Mouse (Mus musculus): ENCODE measurements at regions not wholly inside any gene's neighbourhood (a gene's known extent, or its start where the extent isn't known, plus 50 kb on each side); places are given as distances from the start of the nearest gene placed in this dataset. TPM values are rescaled to one million over a fixed set of nuclear protein-coding genes. Genes with fewer than 3 reads are reported as not detected.
A peak's percentile ranks its signal among the peaks of the same experiment; 100 is the strongest.

- 39% methylated on average over 3 of the region's 3 CpGs for WGBS
- Histone ChIP-seq H3K4me2 (no peak overlapping the region), H3K9me3 (ENCODE audit: control insufficient read depth, low read length) (no peaks in the 10 kb centered on the region; the same call in 1 of the 2 replicates), H3K36me3 (ENCODE audit: control insufficient read depth, insufficient read depth, low read length) (no peaks in the 10 kb centered on the region), H3K27ac (ENCODE audit: low read depth, low read length) (no peak overlapping the region), H3K4me1 (ENCODE audit: control insufficient read depth, insufficient read depth, low read length) (peaks cover 4% of the 10 kb centered on the region; the same call in 1 of the 2 replicates), H3K27me3 (ENCODE audit: control insufficient read depth, insufficient read depth, low read length) (no peaks in the 10 kb centered on the region), H3K9ac (ENCODE audit: low read length) (no peak overlapping the region), H3K4me3 (ENCODE audit: low read depth, low read length) (no peak overlapping the region)
- peak; percentile 87 for DNase-seq (ENCODE audit: low spot score, missing footprints)
- peak; percentile 45; the same call in 1 of the 2 replicates for ATAC-seq (ENCODE audit: low FRiP score)
Measured at GRCm38 (mm10) chr4:30675911-30676310, 1288.0 kb upstream of the Map3k7 start.

DNA sequence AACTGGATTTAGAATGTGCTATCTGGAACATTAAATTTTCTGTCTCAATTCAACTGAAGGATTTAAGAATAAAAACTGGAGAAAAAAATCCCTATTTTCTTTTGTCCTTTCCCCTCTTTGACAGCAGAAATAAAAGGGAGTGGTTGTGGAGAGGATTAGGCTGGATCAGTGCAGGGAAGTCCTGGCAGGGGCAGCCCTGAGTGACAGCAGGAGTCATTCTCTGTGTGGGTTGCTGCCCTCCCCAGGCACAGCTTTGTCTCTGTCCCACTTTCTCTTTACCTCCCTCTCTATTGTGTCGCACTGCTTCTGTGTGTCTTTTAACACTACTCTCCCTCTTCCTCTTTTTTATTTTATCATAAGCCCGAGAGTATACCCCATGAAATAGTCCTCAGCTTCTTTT lies 1286.8 kb upstream of the Map3k7 start:
- Histone ChIP-seq H3K36me3 (ENCODE audit: control insufficient read depth, insufficient read depth, low read length) (no peaks in the 10 kb centered on the region), H3K27me3 (ENCODE audit: control insufficient read depth, insufficient read depth, low read length) (no peaks in the 10 kb centered on the region), H3K27ac (ENCODE audit: low read depth, low read length) (peak overlapping the region; percentile 35; the same call in 1 of the 2 replicates), H3K4me1 (ENCODE audit: control insufficient read depth, insufficient read depth, low read length) (peaks cover 4% of the 10 kb centered on the region; the same call in 1 of the 2 replicates), H3K9me3 (ENCODE audit: control insufficient read depth, low read length) (no peaks in the 10 kb centered on the region; the same call in 1 of the 2 replicates), H3K9ac (ENCODE audit: low read length) (no peak overlapping the region), H3K4me2 (no peak overlapping the region), H3K4me3 (ENCODE audit: low read depth, low read length) (no peak overlapping the region)
- 13% methylated on average over 2 of the region's 2 CpGs for WGBS
- peak; percentile 88 for DNase-seq (ENCODE audit: low spot score, missing footprints)
- ATAC-seq (ENCODE audit: low FRiP score): peak; percentile 95

DNA sequence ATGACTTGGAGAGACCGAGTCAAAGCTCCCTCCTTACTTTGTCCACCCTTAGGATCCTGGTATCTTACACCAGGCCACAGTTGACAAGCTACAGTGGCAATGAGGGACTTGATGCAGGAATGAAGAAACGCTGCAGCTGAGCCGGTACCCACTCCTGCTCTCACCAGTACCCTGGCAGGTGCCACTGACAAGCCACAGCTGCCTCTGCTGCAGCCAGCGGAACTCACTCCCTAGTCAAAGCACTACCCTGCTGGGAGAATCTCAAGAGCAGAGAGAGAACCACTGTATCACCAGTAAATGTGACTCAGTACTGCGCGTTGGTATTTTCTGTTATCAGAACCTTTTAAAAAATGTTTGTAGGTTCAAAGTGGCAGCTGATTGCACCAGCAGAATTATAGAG lies 1281.5 kb upstream of the Map3k7 start:
- Histone ChIP-seq H3K9me3 (ENCODE audit: control insufficient read depth, low read length) (no peaks in the 10 kb centered on the region; the same call in 1 of the 2 replicates), H3K4me3 (ENCODE audit: low read depth, low read length) (no peak overlapping the region), H3K4me1 (ENCODE audit: control insufficient read depth, insufficient read depth, low read length) (no peaks in the 10 kb centered on the region), H3K9ac (ENCODE audit: low read length) (no peak overlapping the region), H3K27me3 (ENCODE audit: control insufficient read depth, insufficient read depth, low read length) (no peaks in the 10 kb centered on the region), H3K27ac (ENCODE audit: low read depth, low read length) (no peak overlapping the region), H3K36me3 (ENCODE audit: control insufficient read depth, insufficient read depth, low read length) (no peaks in the 10 kb centered on the region), H3K4me2 (no peak overlapping the region)
- ATAC-seq (ENCODE audit: low FRiP score) (no peak), DNase-seq (ENCODE audit: low spot score, missing footprints) (no peak)
- WGBS: 83% methylated on average over 6 of the region's 6 CpGs

- Histone ChIP-seq H3K9ac (ENCODE audit: low read length) (no peak overlapping the region), H3K4me2 (no peak overlapping the region), H3K36me3 (ENCODE audit: control insufficient read depth, insufficient read depth, low read length) (no peaks in the 10 kb centered on the region), H3K27me3 (ENCODE audit: control insufficient read depth, insufficient read depth, low read length) (no peaks in the 10 kb centered on the region), H3K9me3 (ENCODE audit: control insufficient read depth, low read length) (no peaks in the 10 kb centered on the region), H3K4me1 (ENCODE audit: control insufficient read depth, insufficient read depth, low read length) (no peaks in the 10 kb centered on the region), H3K27ac (ENCODE audit: low read depth, low read length) (no peak overlapping the region), H3K4me3 (ENCODE audit: low read depth, low read length) (no peak overlapping the region)
- DNase-seq (ENCODE audit: low spot score, missing footprints) (no peak), ATAC-seq (ENCODE audit: low FRiP score) (no peak)
- WGBS: 66% methylated on average over 3 of the region's 3 CpGs
Measured at GRCm38 (mm10) chr4:30713378-30714001, 1250.4 kb upstream of the Map3k7 start.

Small RNA genes lying in the stretch of these regions (microRNA-seq; reads per million reads assigned to microRNA genes)
- gene Gm22831: not detected
